Mouse (Mus musculus) hindbrain, embryonic 14.5 days (tissue): ENCODE data around the gene Pard3b. TPM values are rescaled to one million over a fixed set of nuclear protein-coding genes. Genes with fewer than 3 reads are reported as not detected.

Source experiments
- ATAC-seq: fragments of 200-750 bp; cut with Nextera tagmentation; 2 replicates; pipeline ENCODE4 v1.8.0; 2017; ENCODE audit warnings: moderate number of reproducible peaks, mild to moderate bottlenecking, moderate TSS enrichment, moderate library complexity; ENCODE audit not compliant: low FRiP score
- DNase-seq: peaks from one replicate; pipeline ENCODE4 v3.0.0-alpha.2; 2015; ENCODE audit warnings: low spot score
- H3K27ac ChIP-seq: fragments of 300-500 bp; sonication (generic); 2 replicates; pipeline ENCODE4 v1.5.1; 2014; ENCODE audit warnings: mild to moderate bottlenecking, moderate library complexity
- H3K27me3 ChIP-seq: fragments of 300-500 bp; sonication (generic); 2 replicates; pipeline ENCODE4 v1.6.1; 2014; ENCODE audit warnings: mild to moderate bottlenecking, low read length, mixed read lengths; ENCODE audit not compliant: control insufficient read depth, insufficient read depth
- H3K36me3 ChIP-seq: fragments of 300-500 bp; sonication (generic); replicated peaks from 2 replicates; pipeline ENCODE4 v1.6.1; 2014; ENCODE audit not compliant: control insufficient read depth, insufficient read depth
- H3K4me1 ChIP-seq: fragments of 300-500 bp; sonication (generic); replicated peaks from 2 replicates; pipeline ENCODE4 v1.6.1; 2014; ENCODE audit warnings: antibody characterized with exemption, low read length, mixed read lengths; ENCODE audit not compliant: control insufficient read depth, insufficient read depth
- H3K4me2 ChIP-seq: fragments of 300-500 bp; sonication (generic); replicated peaks from 2 replicates; pipeline ENCODE4 v1.6.1; 2014; ENCODE audit warnings: mild to moderate bottlenecking, moderate library complexity
- H3K4me3 ChIP-seq: fragments of 300-500 bp; sonication (generic); replicated peaks from 2 replicates; pipeline ENCODE4 v1.5.1; 2014; ENCODE audit warnings: mild to moderate bottlenecking, low read length
- H3K9ac ChIP-seq: fragments of 300-500 bp; sonication (generic); 2 replicates; pipeline ENCODE4 v1.6.1; 2014
- H3K9me3 ChIP-seq: fragments of 300-500 bp; sonication (generic); 2 replicates; pipeline ENCODE4 v1.6.1; 2016; ENCODE audit warnings: low read length; ENCODE audit not compliant: control insufficient read depth
- WGBS: fragments of 180-500 bp; shearing (Covaris S2); extraction: QIAGEN DNeasy Blood & Tissue Kit; methylation state at CpG from one replicate; pipeline ENCODE4 v1.1.7; 2014; 5-methylcytosine and 5-hydroxymethylcytosine counted together
- polyA plus RNA-seq: library from polyadenylated mRNA; unstranded; fragments of >200 nt; fragmentation: Nextera tagmentation; extraction: Ambion mirVana; gene quantifications from 2 replicates; pipeline ENCODE4 v1.2.1, GENCODE M21; 2014

Pard3b gene
- polyA plus RNA-seq, 1 experiment from 2014 or later, result 12.3 TPM

DNA sequence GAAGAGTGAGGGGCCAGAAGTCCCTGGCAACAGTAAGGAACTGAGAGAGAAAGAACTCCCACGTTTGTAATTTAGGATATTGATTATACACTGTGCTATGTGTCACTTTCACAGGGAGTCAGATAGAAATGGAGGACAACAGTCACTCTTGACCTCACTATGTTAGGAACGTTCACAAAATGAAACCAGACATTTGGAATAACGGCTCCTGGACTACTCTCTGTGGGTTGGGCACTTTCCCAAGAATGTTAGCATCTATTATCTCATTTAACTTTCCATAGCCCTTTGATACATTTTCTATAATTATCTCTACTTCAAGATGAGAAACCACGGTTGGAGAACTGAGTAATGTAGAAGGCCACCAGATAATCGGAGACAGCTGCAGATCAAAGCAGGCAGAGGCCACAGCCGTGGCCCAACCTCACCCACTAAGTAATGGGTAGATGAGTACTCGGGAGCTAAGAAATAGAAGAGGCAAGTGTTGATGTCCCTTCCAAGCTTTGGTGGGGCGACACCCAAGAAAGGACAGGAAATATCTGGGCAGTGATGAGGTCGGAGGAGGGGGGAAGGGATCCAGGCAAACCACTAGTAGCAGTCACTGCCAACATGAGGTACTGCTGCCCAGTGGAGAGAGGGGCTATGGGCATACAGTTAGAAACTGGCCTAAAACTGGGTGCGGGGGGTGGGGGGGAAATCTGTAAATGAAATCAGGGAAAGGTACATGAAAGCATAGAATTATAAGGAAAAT is 778.2 kb downstream of the Pard3b start:
- ATAC-seq, result no peak
- Histone ChIP-seq H3K9me3 (no peaks in the 10 kb centered on the region), H3K4me1 (no peaks in the 10 kb centered on the region), H3K9ac (no peak overlapping the region), H3K27ac (no peak overlapping the region), H3K4me2 (no peak overlapping the region), H3K36me3 (no peaks in the 10 kb centered on the region), H3K27me3 (no peaks in the 10 kb centered on the region), H3K4me3 (no peak overlapping the region)
- DNase-seq, result no peak
- WGBS, result 90% methylated on average over 10 of the region's 10 CpGs

- Histone ChIP-seq H3K4me1 (no peaks in the 10 kb centered on the region), H3K4me2 (no peak overlapping the region), H3K27me3 (no peaks in the 10 kb centered on the region), H3K27ac (no peak overlapping the region), H3K36me3 (no peaks in the 10 kb centered on the region), H3K4me3 (no peak overlapping the region), H3K9me3 (no peaks in the 10 kb centered on the region), H3K9ac (no peak overlapping the region)
- 85% methylated on average over 9 of the region's 10 CpGs for WGBS
- DNase-seq (no peak), ATAC-seq (no peak)
Observed at GRCm38 (mm10) chr1:62422896-62423650, 784.4 kb downstream of the Pard3b start.

- ATAC-seq (no peak), DNase-seq (no peak)
- Histone ChIP-seq H3K27ac (no peak overlapping the region), H3K36me3 (no peaks in the 10 kb centered on the region), H3K4me3 (no peak overlapping the region), H3K4me1 (no peaks in the 10 kb centered on the region; the same call in 1 of the 2 replicates), H3K4me2 (no peak overlapping the region), H3K9me3 (no peaks in the 10 kb centered on the region), H3K27me3 (no peaks in the 10 kb centered on the region), H3K9ac (no peak overlapping the region)
- 65% methylated on average over 2 of the region's 2 CpGs for WGBS
Observed at GRCm38 (mm10) chr1:62425369-62425768, 786.7 kb downstream of the Pard3b start.

DNA sequence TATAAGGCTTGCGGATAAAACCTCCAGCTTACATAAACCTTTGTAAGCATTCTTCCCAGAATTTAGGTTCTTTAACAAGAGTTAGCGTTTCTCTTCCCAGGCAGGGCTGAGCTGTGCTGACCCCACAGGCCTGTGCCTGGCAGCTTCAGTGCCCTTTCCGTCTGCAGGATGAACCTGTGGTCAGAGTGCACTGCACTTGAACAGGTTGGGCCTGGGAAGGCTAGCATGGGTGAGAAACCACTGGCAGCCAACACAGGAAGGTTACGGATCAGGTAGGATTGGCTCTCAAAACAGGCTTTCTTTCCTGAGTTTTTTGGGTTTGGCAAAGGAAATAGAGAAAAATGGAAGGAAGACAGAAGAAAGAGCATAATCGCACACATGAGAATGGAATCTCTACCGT is 790.1 kb downstream of the Pard3b start:
- H3K36me3 ChIP-seq, result no peaks in the 10 kb centered on the region
- no peak overlapping the region for H3K4me3 ChIP-seq
- ATAC-seq (no peak), DNase-seq (no peak)
- H3K4me2 ChIP-seq, result no peak overlapping the region
- H3K9me3 ChIP-seq, result no peaks in the 10 kb centered on the region
- H3K9ac ChIP-seq, result no peak overlapping the region
- no peak overlapping the region for H3K27ac ChIP-seq
- H3K4me1 ChIP-seq, result no peaks in the 10 kb centered on the region; the same call in 1 of the 2 replicates
- no peaks in the 10 kb centered on the region for H3K27me3 ChIP-seq
- WGBS, result 74% methylated on average over 6 of the region's 6 CpGs

DNA sequence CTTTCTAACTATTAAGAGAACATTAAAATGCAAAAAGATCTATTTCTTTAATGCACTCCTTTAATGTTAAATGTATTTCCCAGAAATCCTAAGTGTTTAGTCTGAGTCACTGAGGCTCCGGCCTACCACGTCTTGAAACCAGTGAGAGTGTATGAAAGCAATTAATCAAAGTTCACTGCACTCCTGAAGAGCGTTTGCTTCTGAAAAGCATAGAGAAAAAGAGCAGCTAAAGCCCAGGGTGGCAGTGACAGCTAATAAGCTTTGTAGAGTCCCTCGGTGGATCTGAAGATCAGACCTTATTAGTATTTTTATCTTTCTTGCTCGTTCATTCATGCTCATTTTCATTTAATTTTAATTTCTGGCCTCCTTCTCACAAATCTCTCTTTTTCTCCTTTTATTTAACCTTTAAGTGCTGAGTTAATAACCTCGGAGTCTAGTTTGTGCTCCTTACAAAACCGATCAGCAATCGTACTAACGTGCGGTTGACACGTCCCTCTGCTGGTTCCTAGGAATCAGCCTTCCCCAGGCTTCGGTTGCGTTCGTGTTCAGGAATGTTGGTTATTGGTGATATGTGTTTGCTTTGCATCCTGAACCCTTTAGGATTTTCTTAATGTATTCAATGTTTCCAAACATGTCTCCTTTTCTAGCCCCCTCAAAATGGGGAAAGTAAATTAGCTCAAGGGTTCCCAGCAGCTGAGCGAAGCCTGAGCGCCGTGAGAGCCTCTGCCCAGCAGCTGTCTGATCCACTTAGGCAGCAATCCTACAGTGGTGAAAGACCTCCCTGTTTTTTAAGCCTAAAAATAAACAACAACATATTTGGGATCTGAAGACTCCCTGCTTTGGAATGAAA is 790.9 kb downstream of the Pard3b start:
- DNase-seq (peak; percentile 24), ATAC-seq (no peak)
- Histone ChIP-seq H3K4me3 (no peak overlapping the region), H3K27me3 (no peaks in the 10 kb centered on the region), H3K9ac (no peak overlapping the region), H3K4me1 (no peaks in the 10 kb centered on the region; the same call in 1 of the 2 replicates), H3K36me3 (no peaks in the 10 kb centered on the region), H3K4me2 (no peak overlapping the region), H3K27ac (no peak overlapping the region), H3K9me3 (no peaks in the 10 kb centered on the region)
- WGBS, result 41% methylated on average over 17 of the region's 17 CpGs

DNA sequence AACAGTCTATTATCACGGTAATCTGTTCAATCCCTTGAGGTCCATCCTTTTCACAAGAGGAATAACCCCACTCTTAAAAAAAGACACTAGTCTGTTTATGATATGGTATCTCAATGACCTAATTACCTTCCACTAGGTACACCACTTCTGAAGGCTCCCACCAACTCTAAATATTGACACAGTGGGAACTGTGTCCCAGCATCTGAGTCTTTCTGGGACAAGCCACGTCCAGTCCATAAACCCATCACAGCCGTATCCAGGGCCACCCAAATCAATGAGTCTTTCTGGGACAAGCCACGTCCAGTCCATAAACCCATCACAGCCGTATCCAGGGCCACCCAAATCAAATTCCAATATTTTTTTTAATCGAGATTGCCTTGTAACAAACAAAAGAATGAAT is 792.4 kb downstream of the Pard3b start:
- Histone ChIP-seq H3K27me3 (no peaks in the 10 kb centered on the region), H3K9ac (no peak overlapping the region), H3K27ac (no peak overlapping the region), H3K4me2 (no peak overlapping the region), H3K4me1 (no peaks in the 10 kb centered on the region; the same call in 1 of the 2 replicates), H3K36me3 (no peaks in the 10 kb centered on the region), H3K9me3 (no peaks in the 10 kb centered on the region), H3K4me3 (no peak overlapping the region)
- no peak for ATAC-seq
- no peak for DNase-seq
- 75% methylated on average over 6 of the region's 6 CpGs for WGBS

- WGBS, result 78% methylated on average over 5 of the region's 5 CpGs
Observed at GRCm38 (mm10) chr1:62433891-62434290, 795.3 kb downstream of the Pard3b start.

GRCm38 (mm10) chr1:62435844-62436243 is 797.2 kb downstream of the Pard3b start:
- Histone ChIP-seq H3K27ac (no peak overlapping the region), H3K27me3 (no peaks in the 10 kb centered on the region), H3K9me3 (no peaks in the 10 kb centered on the region), H3K4me3 (no peak overlapping the region), H3K9ac (no peak overlapping the region), H3K4me2 (no peak overlapping the region), H3K4me1 (no peaks in the 10 kb centered on the region), H3K36me3 (no peaks in the 10 kb centered on the region)
- peak; percentile 26 for DNase-seq
- 59% methylated on average over 9 of the region's 9 CpGs for WGBS
- no peak for ATAC-seq

More at GRCm38 (mm10) chr1:62433891-62434290, 795.3 kb downstream of the Pard3b start:
- ATAC-seq (no peak), DNase-seq (no peak)
- H3K4me2 ChIP-seq, result no peak overlapping the region
- no peak overlapping the region for H3K4me3 ChIP-seq
- H3K27me3 ChIP-seq, result no peaks in the 10 kb centered on the region
- H3K4me1 ChIP-seq, result no peaks in the 10 kb centered on the region
- no peaks in the 10 kb centered on the region for H3K9me3 ChIP-seq
- H3K9ac ChIP-seq, result no peak overlapping the region
- no peak overlapping the region for H3K27ac ChIP-seq
- H3K36me3 ChIP-seq, result no peaks in the 10 kb centered on the region

DNA sequence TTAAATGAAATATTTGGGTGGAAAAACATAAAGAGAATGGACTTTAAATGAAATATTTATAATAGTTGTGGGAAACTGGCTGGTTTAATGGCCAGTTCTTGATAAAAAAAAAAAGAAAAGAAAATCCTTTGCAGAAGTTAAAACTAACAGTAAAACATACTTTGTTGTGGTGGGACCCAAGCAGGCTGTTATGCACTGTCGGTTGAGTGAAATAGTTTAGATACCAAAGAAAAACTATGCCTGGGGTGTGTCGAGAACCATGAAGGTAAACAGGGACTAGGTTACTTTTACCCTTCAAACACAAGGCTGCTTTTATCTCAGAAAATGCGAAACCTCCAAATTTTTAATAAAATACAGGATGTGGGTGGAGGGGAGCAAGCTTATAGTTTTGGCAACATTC is 797.7 kb downstream of the Pard3b start:
- ATAC-seq, result no peak
- Histone ChIP-seq H3K4me3 (no peak overlapping the region), H3K4me2 (no peak overlapping the region), H3K9me3 (no peaks in the 10 kb centered on the region), H3K9ac (no peak overlapping the region), H3K27ac (no peak overlapping the region), H3K4me1 (no peaks in the 10 kb centered on the region), H3K27me3 (no peaks in the 10 kb centered on the region), H3K36me3 (no peaks in the 10 kb centered on the region)
- 90% methylated on average over 3 of the region's 3 CpGs for WGBS
- DNase-seq, result no peak
